Mouse (Mus musculus) spleen, adult 12 weeks (tissue): ENCODE results near the gene Rbfox3.

Experiments
- DNase-seq: peaks from one replicate; pipeline ENCODE4 v3.0.0; 2022; ENCODE audit warnings: low spot score

Gene Rbfox3

DNA sequence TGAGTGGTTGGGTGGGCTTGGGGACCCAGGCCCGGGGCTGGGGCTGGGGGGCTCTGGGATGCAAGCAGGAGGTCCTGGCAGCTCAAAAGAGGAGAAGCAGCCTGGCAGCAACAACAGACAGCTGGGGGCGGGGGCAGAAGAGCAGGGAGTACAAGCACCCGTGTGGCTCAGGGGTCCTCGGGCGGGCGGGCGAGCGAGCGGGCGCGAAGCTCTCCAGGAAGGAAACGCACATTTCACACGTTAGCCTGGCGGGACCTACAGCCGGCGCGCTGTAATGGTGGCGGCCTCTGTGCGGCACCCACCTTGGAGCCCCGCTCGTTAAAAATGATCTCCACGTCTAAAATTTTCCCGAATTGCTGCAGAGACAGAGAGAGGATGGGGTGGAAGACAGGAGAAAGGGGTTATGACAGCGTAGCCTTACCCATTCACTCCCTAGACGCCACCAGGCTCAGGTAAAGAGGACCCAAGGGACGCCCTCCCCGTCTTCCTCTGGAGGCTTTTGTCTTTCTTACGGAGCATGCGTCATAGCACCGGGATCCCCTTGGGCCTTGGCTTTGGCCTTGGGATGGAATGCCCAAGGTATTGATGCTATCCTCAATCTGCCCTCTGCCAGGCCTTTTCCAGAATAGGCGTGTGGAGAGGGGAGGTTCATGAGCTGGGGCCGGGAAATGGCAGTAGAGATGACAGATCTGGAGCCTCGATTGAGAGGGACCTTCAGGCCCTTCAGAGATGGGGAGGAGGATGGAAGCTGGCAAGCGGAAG is 407.8 kb downstream of the Rbfox3 start:
- DNase-seq, result no peak

DNA sequence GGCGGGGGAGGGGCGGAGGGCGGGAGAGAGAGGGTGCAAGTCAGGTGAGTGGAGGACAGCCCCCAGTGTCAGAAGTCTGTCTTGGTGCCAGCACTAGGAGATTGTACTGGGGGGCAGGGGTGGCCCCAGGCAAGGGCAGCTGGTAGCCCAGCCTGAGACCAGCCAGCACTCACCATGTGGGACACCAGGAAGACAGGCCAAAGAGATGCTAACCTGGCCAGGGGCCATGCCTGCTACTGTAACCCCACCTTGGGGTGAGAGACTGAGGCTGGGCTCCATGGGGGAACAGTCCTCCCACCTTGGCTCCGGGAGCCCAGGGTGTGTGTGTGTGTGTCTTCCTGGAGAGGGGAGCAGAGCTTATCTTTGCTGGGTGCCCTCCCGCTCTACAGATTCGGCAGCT is 408.4 kb downstream of the Rbfox3 start:
- DNase-seq, result no peak

DNA sequence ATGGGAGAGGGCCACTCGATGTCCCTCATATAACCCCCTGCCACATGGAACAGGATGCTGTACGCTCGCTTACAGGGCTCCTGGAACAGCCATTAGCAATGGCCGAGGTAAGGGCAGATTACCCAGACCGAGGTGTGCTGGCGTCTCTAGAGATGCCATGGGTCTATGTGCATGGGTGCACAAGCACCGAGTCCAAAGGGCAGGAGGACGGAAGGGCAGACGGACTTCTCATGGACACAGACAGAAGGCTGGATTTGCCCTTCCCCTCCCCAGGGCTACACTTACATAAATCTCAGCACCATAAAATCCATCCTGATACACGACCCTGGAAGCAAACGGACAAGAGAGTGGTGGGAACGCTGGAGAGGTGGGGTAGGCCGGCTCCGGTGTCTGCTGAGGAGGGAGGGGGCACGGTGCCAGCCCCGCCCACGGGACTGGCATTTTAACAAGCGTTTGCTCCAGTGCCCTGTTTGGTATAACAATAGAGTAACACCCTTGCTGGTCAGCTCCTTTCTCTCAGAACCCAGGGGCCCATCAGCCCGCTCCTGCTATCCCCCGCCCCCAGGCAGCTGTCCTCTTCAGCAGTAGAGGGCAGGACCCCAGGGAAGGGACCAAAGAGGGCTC is 415.2 kb downstream of the Rbfox3 start:
- DNase-seq, result no peak

DNA sequence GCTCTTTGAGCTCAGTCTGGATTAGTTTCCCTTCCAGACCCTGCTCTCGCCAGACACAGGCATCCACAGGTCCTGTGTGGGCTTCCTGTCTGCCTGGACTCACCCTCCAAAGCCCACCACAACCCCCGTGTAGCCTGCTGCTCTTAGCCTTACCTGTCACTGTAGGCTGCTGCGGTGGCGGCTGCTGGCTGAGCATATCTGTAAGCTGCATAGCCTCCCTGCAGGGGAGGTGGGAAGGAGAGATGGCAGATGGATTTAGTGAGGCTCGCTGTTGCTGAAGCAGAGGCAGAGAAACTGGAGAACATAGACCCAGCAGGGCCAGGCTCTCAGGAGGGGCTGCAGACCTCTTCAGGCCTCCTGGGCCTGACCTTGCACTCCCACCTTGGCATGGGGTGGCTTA is 416.3 kb downstream of the Rbfox3 start:
- DNase-seq, result no peak

DNA sequence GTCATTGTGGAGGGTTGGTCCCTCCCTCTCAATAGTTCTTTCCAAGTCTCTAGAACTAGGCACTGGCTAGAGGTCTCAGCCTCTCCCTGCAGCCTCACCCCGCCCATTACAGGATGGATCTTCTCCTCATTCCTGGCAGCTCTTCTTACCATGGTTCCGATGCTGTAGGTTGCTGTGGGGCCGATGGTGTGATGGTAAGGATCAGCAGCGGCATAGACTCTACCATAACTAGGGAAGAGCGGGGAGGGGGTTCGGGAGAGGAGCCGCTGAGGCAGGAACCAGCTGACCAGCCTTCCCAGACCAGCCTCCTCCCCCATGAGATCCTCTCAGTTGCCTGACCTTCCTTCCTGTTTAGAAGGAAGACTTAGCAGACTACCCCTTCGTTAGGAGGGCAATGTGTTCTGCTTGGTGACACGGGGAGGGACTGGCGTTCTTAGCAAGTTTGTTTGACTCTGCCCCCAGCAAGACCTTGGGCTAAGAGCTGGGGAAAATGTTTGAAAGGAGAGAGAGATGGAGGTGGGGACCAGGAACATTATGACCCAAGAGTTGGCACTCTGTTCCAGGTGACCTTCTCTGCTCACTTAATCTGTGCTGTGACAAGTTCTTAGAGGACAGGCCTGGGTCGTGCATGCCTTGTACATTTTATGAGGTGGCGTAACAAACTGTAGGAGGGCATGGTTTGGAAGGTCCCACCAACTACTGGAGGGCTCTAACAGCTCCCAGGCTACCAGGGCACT is 417.2 kb downstream of the Rbfox3 start:
- DNase-seq, result no peak

DNA sequence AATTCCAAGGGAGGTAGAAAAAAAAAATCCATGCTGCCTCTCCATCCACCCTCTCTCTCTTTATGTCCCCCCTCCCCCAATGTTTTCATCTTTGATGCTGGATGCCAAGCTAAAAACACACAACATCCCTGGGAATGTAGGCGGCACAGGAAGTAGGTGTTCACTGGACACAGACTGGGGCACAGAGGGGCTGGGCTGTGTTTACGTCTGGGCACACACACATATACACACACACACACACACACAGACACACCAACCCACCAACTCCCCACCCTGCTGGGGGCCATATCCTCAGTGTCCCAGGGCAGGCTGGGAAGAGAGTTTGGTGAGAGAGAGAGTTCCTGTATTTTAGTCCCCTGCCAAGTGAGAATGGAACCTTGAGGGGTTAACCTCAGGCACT is 417.9 kb downstream of the Rbfox3 start:
- DNase-seq, result no peak

DNA sequence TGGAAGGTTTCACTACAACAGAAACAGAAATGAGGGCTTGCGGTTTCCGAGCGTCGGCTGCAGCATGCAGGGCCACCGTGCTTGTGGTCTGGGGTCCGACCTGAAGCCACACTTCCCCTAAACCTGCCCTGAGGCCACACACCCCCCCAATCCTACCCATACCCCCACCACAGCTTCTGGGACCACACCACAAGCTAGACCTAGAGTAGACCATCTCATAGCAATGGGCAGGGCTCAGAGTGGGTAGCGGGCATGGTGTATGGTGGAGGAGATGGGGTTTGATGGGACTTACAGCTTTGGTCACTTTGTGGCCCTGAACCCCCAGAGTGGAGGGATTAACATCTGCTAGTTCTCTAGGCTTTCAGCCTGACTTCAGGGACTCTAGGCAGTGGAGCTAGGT is 420.2 kb downstream of the Rbfox3 start:
- no peak for DNase-seq

DNA sequence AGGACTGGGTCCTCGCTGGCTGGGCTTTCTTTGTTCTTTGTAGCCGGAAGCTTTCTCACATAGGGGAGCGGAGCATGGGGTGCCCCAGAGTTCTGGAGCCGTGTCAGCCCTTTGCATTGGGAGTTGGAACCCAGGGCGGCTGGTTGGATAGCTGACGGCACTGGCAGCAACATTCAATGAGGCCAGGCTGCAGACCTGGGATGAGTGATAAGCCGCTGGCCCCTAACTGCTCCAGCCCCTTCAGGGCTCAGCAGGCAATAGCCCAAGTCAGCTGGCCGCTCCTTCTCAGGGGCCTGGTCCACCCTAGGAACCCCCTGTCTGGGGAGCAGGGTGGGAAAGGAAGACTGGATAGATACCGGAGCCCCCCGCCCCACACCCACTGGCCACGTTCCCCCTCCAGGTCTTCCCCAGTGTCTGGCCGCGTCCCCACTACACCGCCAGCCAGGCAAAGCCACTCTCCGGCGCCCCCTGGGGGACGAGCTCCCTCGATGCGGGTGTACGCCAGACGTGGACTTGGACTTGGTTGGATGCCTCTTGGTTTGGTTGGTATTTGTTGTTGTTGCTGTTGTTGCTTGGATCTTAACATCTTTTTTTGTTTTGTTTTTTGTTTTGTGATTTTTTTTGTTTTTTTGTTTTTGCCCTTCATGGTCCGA is 420.7 kb downstream of the Rbfox3 start:
- DNase-seq, result peak; percentile 55

DNA sequence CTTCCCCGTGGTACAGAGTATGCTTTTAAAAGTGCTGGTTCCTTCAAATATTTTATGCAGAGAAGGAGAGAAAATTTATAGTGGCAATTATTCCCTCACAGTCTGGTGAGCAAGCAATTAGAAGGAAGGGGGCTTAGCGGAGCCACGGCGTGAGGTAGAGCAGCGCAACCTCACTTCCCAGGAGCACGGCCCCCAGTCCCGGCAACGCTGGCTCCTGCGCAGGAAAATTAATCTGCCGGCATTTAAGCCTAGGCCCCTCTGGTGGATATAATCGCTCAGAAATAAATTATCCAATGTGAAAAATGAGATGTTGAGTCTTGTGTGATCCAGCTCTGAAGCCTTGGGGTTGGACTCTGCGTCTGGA is 422.5 kb downstream of the Rbfox3 start:
- no peak for DNase-seq

DNA sequence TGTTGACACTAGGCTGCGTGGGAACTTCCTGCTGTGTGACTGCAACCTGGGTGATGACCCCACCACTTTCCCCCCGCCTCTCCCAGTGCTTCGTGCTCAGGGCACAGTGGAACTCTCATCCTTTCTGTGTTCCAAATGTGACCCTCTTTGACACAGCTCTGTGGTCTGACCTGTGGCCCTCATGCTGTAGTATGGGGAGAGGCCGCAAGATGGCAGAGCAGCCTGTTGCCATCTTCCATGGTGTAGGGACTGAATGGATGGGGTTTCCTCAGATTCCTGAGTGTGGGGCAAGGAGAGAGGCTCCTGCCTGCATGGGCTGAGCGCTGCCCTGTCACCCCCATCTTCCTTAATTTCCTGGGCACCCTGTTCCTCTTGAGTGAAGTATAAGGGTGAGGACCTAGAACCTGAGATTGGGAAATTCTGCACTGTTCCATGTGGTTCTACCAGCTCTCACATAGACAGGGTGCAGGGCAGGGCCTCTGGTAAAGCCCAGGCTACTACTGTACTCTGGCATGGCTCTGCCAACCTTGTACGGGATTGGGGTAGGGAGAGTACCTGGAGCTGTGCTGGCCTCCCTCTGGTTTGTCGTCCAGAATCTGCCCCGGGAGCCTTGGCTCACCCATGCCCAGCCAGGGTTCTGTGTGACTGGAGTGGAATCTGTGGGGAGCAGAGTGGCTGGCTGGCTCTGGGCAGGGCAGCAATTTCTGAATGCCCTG is 423.0 kb downstream of the Rbfox3 start:
- no peak for DNase-seq

DNA sequence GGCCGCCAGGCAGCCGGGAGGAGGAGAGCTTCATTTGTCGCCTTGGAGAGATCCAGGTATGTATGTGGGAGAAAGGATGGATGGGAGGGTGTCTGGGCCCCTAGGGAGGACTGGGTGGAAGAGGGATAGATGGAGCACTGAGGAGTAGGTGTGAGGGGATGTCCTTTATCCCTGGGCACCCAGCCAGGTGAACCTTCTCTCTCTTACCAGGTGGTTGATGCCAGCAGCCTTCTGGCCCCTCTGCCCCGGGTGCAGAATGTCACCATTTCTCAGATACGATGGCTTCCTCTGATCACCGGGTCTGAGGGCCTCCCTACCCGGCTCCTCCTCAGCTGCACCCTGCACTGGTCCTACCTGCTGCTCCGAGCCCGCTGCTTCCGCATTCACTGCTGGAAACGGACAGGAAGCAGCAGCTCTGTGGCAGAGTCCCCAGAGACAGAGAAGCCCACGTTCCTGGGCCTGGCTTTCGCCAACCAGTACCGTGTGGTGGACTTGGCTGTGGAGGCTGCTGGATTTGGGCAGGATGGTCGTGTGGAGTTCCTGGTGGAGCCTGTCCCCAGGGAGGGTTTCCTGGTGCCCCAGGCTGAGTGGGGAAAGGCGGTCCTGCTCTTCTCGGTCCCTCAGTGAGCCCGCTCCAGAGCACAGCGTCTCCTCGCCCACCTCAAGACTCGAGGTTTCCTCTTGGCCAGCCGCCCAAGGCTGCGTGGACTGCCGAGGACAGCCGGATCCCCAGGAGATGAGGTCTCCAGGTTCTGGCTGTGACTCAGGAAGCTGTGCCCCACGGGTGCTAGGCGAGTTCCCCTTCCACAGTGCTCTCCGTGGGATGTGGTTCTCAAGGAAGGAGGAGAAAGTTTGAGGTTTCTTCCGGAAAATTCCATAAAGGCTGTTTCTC is 424.3 kb downstream of the Rbfox3 start:
- DNase-seq, result no peak

DNA sequence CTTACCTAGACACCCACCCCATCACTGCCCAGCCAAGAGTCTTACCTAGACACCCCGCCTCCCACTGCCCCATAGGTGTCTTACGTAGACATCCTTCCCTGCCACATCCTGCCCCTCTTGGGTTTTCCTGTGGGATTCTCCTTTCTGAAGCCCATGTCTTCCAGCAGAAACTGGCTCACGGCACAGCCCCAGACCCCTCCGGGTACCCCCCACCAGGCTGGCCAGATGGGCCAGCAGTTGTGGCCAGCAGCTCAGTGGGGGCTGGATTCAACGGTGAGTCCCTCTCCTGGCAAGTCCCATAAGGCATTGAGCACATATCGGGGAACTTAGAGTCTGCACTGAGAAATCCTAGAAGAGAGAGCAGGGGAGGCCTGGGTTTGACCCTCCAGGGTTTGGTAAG is 425.1 kb downstream of the Rbfox3 start:
- DNase-seq, result no peak

DNA sequence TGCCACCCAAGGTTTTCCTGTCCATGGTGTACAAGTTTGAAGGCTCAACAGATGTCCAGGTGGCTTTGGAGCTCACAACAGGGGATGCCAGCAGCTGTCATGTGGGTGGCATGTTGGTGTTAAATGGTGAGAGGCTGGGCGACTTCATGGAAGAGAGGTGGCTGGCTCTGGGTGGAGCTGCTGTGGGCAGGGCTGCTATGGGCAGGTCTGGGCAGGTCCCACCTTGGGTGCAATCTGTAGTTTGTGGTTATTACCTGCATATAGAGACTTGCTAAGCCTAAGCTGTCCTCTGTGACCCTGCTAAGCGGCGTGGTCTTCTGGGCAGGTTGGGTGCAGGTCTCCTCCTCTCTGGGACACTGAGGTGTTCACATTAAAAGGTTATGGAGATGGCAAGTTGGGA is 425.6 kb downstream of the Rbfox3 start:
- no peak for DNase-seq

DNA sequence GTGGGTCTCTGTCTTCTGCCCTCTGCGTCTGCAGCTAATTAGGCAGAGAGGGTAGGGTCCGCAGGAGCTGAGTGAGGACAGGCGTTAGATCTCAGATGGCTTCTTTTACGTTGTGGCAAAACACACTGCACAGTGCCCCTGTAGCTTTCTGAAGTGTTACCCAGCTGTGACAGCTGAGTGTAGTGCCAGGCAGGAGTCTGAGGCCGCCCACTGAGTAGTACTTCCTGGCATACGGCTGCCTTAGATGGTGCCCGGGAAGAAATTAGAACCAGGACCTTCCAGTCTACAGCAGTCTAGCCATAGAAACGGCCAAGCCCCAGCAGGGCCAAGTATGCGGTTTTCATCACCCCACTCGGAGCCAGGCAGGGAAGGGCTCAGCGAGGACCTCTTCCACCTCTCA is 426.1 kb downstream of the Rbfox3 start:
- no peak for DNase-seq

DNA sequence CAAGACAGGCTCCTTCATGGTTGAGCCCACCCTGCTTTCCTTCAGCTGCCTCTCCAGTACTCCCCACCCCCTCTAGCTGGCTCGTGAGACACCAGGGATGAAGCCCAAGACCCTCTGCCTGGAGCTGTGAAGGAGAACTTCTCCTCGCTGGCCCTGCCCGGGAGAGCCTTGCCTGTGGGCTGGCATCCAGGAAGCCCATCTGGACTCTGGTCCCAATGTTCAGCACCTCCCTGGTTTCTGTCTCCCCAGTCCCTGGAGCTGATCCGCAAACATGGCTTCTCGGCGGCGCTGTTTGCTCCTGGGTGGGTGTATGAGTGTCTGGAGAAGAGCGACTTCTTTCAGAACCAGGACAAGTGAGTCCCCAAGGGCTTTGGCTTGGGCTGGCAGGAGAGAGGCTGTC is 427.2 kb downstream of the Rbfox3 start:
- no peak for DNase-seq

DNA sequence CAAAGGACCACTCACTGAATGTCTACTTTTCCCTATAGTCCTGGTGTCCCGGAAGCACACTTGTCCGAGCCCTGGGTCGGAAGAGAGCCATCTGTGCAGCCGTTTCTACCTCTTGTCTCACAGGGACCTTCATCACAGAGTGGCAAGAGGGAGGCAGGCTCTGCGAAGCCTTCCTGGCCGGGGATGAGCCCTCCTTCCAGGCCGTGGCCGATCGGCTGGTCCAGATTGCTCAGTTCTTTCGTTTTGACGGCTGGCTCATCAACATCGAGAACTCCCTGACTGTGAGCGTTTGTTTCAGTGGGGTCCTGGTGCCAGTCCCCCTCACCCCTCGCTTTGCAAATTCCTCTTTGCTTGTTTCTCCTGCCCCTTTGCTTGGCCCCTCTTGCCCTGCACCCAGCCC is 429.6 kb downstream of the Rbfox3 start:
- no peak for DNase-seq

DNA sequence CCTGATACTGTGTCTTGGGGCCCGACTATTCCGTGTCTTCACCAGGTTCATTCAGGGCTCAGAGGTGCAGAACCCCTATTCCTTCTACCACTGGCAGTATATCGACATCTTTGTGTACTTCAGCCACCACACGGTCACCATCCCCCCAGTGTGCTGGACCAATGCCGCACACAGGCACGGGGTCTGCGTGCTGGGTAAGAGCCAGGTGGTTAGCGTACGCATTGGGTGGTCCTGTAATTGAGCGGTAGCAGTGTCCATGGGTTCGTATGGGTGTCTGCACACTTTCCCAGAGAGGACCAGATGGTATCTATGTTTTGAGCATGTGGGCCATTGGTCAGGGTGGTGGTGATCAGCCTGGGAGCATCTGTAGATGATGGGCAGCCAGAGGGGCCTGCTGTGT is 430.2 kb downstream of the Rbfox3 start:
- DNase-seq, result no peak

DNA sequence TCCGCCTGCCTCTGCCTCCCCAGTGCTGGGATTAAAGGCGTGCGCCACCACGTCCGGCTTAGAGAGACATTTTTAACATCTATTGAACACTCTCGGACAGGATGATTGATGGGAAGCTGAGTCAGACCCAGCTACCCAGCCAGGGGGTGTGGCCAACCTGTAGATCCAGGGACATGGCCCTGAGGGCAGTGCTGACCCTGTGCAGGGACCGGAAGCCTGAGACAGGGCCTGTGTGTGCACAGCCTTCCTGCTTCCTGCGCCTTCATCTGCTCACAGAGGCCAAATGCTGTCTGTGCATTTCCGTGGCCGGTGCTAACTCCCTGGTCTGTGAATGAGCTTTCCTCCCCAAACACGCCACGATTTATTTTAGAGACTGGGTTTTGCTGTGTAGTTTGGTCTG is 431.6 kb downstream of the Rbfox3 start:
- DNase-seq, result no peak

DNA sequence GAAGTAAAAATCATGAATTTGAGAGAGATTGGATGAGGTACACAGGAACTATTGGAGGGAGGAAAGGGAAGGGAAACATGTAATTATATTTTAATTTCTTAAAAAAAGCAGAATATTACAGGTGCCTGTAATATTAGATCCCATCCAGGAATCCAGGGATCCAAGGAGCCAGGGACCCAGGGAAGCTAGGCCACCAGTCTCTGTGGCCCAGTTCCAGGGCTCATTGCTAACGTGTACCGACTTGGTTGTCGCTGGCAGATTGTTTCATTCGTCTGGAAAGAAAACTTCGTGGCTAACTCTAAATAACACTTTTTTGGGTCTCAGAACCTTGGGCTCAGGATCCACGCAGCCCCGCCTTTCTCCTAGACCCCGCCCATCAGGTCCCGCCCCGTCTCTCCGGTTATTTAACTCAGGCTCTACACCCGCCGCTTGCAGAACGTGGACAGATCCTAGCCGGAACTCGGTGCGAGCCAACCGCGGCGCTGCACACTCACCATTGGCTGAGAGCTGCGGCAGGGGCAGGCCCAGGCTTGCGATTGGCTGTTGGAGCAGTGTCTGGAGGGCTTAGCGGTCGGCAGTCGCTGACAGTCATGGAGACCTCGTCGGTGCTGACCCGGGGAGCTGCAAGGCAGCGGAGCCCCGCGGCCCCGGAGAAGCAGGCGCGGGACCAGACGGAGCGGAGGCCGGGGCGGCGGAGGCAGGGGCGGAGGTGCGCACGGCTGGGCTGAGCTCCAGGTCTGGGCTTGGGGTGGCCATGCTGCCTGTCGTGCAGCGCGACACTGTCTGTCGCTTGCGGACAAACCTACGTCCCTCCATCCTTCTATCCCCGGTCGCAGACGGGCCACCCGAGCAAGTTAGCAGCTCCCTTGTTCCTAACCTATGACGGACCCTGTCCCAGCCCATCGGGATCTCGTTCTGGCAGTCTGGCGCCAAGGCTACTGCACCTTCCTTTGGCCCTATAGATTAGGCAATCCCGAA is 434.7 kb downstream of the Rbfox3 start, which contains the start of gene Engase:
Gene Engase (plus strand): TSS at position 434 of the 978 bp plus-strand sequence.
- peak; percentile 84 for DNase-seq
